Mouse (Mus musculus) liver, embryonic 15.5 days (tissue): ENCODE results near the gene Wwox. TPM values are rescaled to one million over a fixed set of nuclear protein-coding genes. Genes with fewer than 3 reads are reported as not detected.

Source experiments
- ATAC-seq: fragments of 200-750 bp; cut with Nextera tagmentation; 2 replicates; pipeline ENCODE4 v1.8.0; 2017; ENCODE audit warnings: moderate number of reproducible peaks, mild to moderate bottlenecking, moderate library complexity; ENCODE audit not compliant: insufficient read depth
- H3K27ac ChIP-seq: fragments of 300-500 bp; sonication (generic); replicated peaks from 2 replicates; pipeline ENCODE4 v1.5.1; 2015; ENCODE audit warnings: mild to moderate bottlenecking, inconsistent platforms
- H3K27me3 ChIP-seq: fragments of 300-500 bp; sonication (generic); 2 replicates; pipeline ENCODE4 v1.6.1; 2015; ENCODE audit warnings: mild to moderate bottlenecking, inconsistent platforms
- H3K36me3 ChIP-seq: fragments of 300-500 bp; sonication (generic); replicated peaks from 2 replicates; pipeline ENCODE4 v1.6.1; 2015; ENCODE audit warnings: moderate library complexity, mild to moderate bottlenecking, inconsistent platforms
- H3K4me1 ChIP-seq: fragments of 300-500 bp; sonication (generic); replicated peaks from 2 replicates; pipeline ENCODE4 v1.6.1; 2015; ENCODE audit warnings: inconsistent platforms
- H3K4me2 ChIP-seq: fragments of 300-500 bp; sonication (generic); 2 replicates; pipeline ENCODE4 v1.6.1; 2015; ENCODE audit warnings: moderate library complexity, mild to moderate bottlenecking, inconsistent platforms
- H3K4me3 ChIP-seq: fragments of 300-500 bp; sonication (generic); replicated peaks from 2 replicates; pipeline ENCODE4 v1.5.1; 2015; ENCODE audit warnings: mild to moderate bottlenecking, inconsistent platforms
- H3K9ac ChIP-seq: fragments of 300-500 bp; sonication (generic); 2 replicates; pipeline ENCODE4 v1.6.1; 2015; ENCODE audit warnings: moderate library complexity, mild to moderate bottlenecking, inconsistent platforms
- H3K9me3 ChIP-seq: fragments of 300-500 bp; sonication (generic); replicated peaks from 2 replicates; pipeline ENCODE4 v1.6.1; 2016; ENCODE audit warnings: inconsistent platforms
- WGBS: fragments of 180-500 bp; shearing (Covaris S2); methylation state at CpG from one replicate; pipeline ENCODE4 v1.1.7; 2015; ENCODE audit warnings: mixed read lengths; ENCODE audit not compliant: insufficient replicate concordance; 5-methylcytosine and 5-hydroxymethylcytosine counted together
- polyA plus RNA-seq: library from polyadenylated mRNA; unstranded; fragments of >200 nt; fragmentation: Nextera tagmentation; extraction: Ambion mirVana; gene quantifications from 2 replicates; pipeline ENCODE4 v1.2.1, GENCODE M21; 2015

The Wwox gene
- polyA plus RNA-seq, 1 experiment from 2014 or later = 3.5 TPM

GRCm38 (mm10) chr8:114941644-114942043 is 502.2 kb downstream of the Wwox start:
- H3K4me3 ChIP-seq = no peak overlapping the region
- H3K36me3 ChIP-seq = no peaks in the 10 kb centered on the region
- no peaks in the 10 kb centered on the region for H3K4me1 ChIP-seq
- no peak for ATAC-seq
- H3K9ac ChIP-seq = no peak overlapping the region
- H3K4me2 ChIP-seq = no peak overlapping the region
- no peaks in the 10 kb centered on the region for H3K9me3 ChIP-seq
- WGBS = 29% methylated on average over 9 of the region's 9 CpGs
- H3K27me3 ChIP-seq = no peaks in the 10 kb centered on the region
- no peak overlapping the region for H3K27ac ChIP-seq

- H3K27ac ChIP-seq = no peak overlapping the region
- no peaks in the 10 kb centered on the region for H3K9me3 ChIP-seq
- H3K4me3 ChIP-seq = no peak overlapping the region
- H3K27me3 ChIP-seq = no peaks in the 10 kb centered on the region
- no peak for ATAC-seq
- no peak overlapping the region for H3K9ac ChIP-seq
- 64% methylated on average over 6 of the region's 6 CpGs for WGBS
- H3K36me3 ChIP-seq = no peaks in the 10 kb centered on the region
- H3K4me2 ChIP-seq = no peak overlapping the region
- no peaks in the 10 kb centered on the region for H3K4me1 ChIP-seq
Measured at GRCm38 (mm10) chr8:114947921-114948320, 508.5 kb downstream of the Wwox start.

GRCm38 (mm10) chr8:114956377-114957168 is 517.1 kb downstream of the Wwox start:
- no peaks in the 10 kb centered on the region for H3K9me3 ChIP-seq
- no peak for ATAC-seq
- no peak overlapping the region for H3K9ac ChIP-seq
- no peaks in the 10 kb centered on the region for H3K4me1 ChIP-seq
- 59% methylated on average over 8 of the region's 8 CpGs for WGBS
- no peak overlapping the region for H3K27ac ChIP-seq
- H3K27me3 ChIP-seq = no peaks in the 10 kb centered on the region
- no peak overlapping the region for H3K4me2 ChIP-seq
- H3K36me3 ChIP-seq = no peaks in the 10 kb centered on the region
- H3K4me3 ChIP-seq = no peak overlapping the region

- Histone ChIP-seq H3K9ac (no peak overlapping the region), H3K27me3 (no peaks in the 10 kb centered on the region), H3K4me3 (no peak overlapping the region), H3K36me3 (no peaks in the 10 kb centered on the region), H3K27ac (no peak overlapping the region), H3K4me1 (no peaks in the 10 kb centered on the region), H3K9me3 (no peaks in the 10 kb centered on the region), H3K4me2 (no peak overlapping the region)
- 71% methylated on average over 16 of the region's 16 CpGs for WGBS
- ATAC-seq = no peak
Measured at GRCm38 (mm10) chr8:114958437-114959107, 519.1 kb downstream of the Wwox start.

- WGBS = 75% methylated on average over 11 of the region's 11 CpGs
- H3K4me2 ChIP-seq = no peak overlapping the region
- no peak for ATAC-seq
- no peaks in the 10 kb centered on the region for H3K9me3 ChIP-seq
- no peaks in the 10 kb centered on the region for H3K27me3 ChIP-seq
- no peaks in the 10 kb centered on the region for H3K4me1 ChIP-seq
- no peak overlapping the region for H3K4me3 ChIP-seq
- no peak overlapping the region for H3K9ac ChIP-seq
- H3K27ac ChIP-seq = no peak overlapping the region
- no peaks in the 10 kb centered on the region for H3K36me3 ChIP-seq
Measured at GRCm38 (mm10) chr8:114959406-114959805, 520.0 kb downstream of the Wwox start.

- 61% methylated on average over 1 of the region's 1 CpGs for WGBS
- no peak overlapping the region for H3K4me2 ChIP-seq
- no peak overlapping the region for H3K27ac ChIP-seq
- H3K36me3 ChIP-seq = no peaks in the 10 kb centered on the region
- ATAC-seq = no peak
- H3K4me1 ChIP-seq = no peaks in the 10 kb centered on the region
- no peak overlapping the region for H3K9ac ChIP-seq
- no peaks in the 10 kb centered on the region for H3K27me3 ChIP-seq
- H3K4me3 ChIP-seq = no peak overlapping the region
- no peaks in the 10 kb centered on the region for H3K9me3 ChIP-seq
Measured at GRCm38 (mm10) chr8:114962494-114962893, 523.0 kb downstream of the Wwox start.

- Histone ChIP-seq H3K4me2 (no peak overlapping the region), H3K27me3 (no peaks in the 10 kb centered on the region), H3K4me3 (no peak overlapping the region), H3K9ac (no peak overlapping the region), H3K27ac (no peak overlapping the region), H3K9me3 (no peaks in the 10 kb centered on the region), H3K4me1 (no peaks in the 10 kb centered on the region), H3K36me3 (no peaks in the 10 kb centered on the region)
- WGBS = 58% methylated on average over 4 of the region's 4 CpGs
- no peak for ATAC-seq
Measured at GRCm38 (mm10) chr8:114963282-114963681, 523.8 kb downstream of the Wwox start.

GRCm38 (mm10) chr8:114964206-114964605 is 524.8 kb downstream of the Wwox start:
- H3K9me3 ChIP-seq = no peaks in the 10 kb centered on the region
- H3K4me2 ChIP-seq = no peak overlapping the region
- no peaks in the 10 kb centered on the region for H3K4me1 ChIP-seq
- H3K9ac ChIP-seq = no peak overlapping the region
- H3K4me3 ChIP-seq = no peak overlapping the region
- H3K27ac ChIP-seq = no peak overlapping the region
- H3K36me3 ChIP-seq = no peaks in the 10 kb centered on the region
- WGBS = 65% methylated on average over 6 of the region's 6 CpGs
- H3K27me3 ChIP-seq = no peaks in the 10 kb centered on the region
- ATAC-seq = no peak

- H3K36me3 ChIP-seq = no peaks in the 10 kb centered on the region
- no peak overlapping the region for H3K9ac ChIP-seq
- no peaks in the 10 kb centered on the region for H3K9me3 ChIP-seq
- H3K4me3 ChIP-seq = no peak overlapping the region
- WGBS = 66% methylated on average over 4 of the region's 4 CpGs
- no peaks in the 10 kb centered on the region for H3K27me3 ChIP-seq
- H3K27ac ChIP-seq = no peak overlapping the region
- no peaks in the 10 kb centered on the region for H3K4me1 ChIP-seq
- no peak for ATAC-seq
- H3K4me2 ChIP-seq = no peak overlapping the region
Measured at GRCm38 (mm10) chr8:114968842-114969241, 529.4 kb downstream of the Wwox start.

- Histone ChIP-seq H3K4me3 (no peak overlapping the region), H3K36me3 (no peaks in the 10 kb centered on the region), H3K9me3 (no peaks in the 10 kb centered on the region), H3K9ac (no peak overlapping the region), H3K4me1 (no peaks in the 10 kb centered on the region), H3K27me3 (no peaks in the 10 kb centered on the region), H3K27ac (no peak overlapping the region), H3K4me2 (no peak overlapping the region)
- no peak for ATAC-seq
- 24% methylated on average over 8 of the region's 8 CpGs for WGBS
Measured at GRCm38 (mm10) chr8:114971378-114971777, 531.9 kb downstream of the Wwox start.

- WGBS = 36% methylated on average over 12 of the region's 12 CpGs
- no peak overlapping the region for H3K9ac ChIP-seq
- H3K4me3 ChIP-seq = no peak overlapping the region
- no peaks in the 10 kb centered on the region for H3K9me3 ChIP-seq
- no peak for ATAC-seq
- no peaks in the 10 kb centered on the region for H3K36me3 ChIP-seq
- H3K4me1 ChIP-seq = no peaks in the 10 kb centered on the region
- H3K27me3 ChIP-seq = no peaks in the 10 kb centered on the region
- no peak overlapping the region for H3K27ac ChIP-seq
- no peak overlapping the region for H3K4me2 ChIP-seq
Measured at GRCm38 (mm10) chr8:114973002-114973461, 533.6 kb downstream of the Wwox start.
